10 mouse cellular contexts compared by ENCODE assay signal in genomic region chr10:115817056-115817724, GRCm38 (mm10). TPM values are rescaled to one million over a fixed set of nuclear protein-coding genes. Genes with fewer than 3 reads are reported as not detected.
DNase-seq lines count a peak whose midpoint lies in the region; ATAC-seq lines count a peak whose summit lies in the region.
"Had no signal": no experiment of that assay in that cellular context is flagged by ENCODE, and none has a peak within 500 bp of the region (broad histone marks: within the 10 kb centered on the region; RNA-seq: fewer than 3 reads in every experiment).

No protein-coding gene starts in this region.

- 38% methylated on average over 13 of the region's 13 CpGs for WGBS in heart, embryonic 13.5 days
- 33% methylated on average over 13 of the region's 13 CpGs for WGBS in kidney, embryonic 14.5 days
- WGBS in lung, embryonic 15.5 days = 18% methylated on average over 13 of the region's 13 CpGs
- 13% methylated on average over 13 of the region's 13 CpGs for WGBS in stomach, embryonic 15.5 days
- WGBS in forebrain, embryonic 10.5 days = 77% methylated on average over 13 of the region's 13 CpGs

- no peak overlapping the region for H3K9ac ChIP-seq in heart, embryonic 13.5 days
- no peak overlapping the region for H3K9ac ChIP-seq in kidney, embryonic 14.5 days (ENCODE audit: low read depth, low read length)
- H3K9ac ChIP-seq in lung, embryonic 15.5 days = peak overlapping the region; percentile 7; the same call in 1 of the 2 replicates
- H3K9ac ChIP-seq in stomach, embryonic 15.5 days = no peak overlapping the region
- H3K9ac ChIP-seq: hindbrain, embryonic 15.5 days had no signal

- ATAC-seq in heart, embryonic 13.5 days (ENCODE audit: extremely low read depth, insufficient number of reproducible peaks, low FRiP score, low TSS enrichment) = no peak; the same call in 1 of the 2 replicates
- ATAC-seq in kidney, embryonic 14.5 days (ENCODE audit: low FRiP score, low TSS enrichment) = peak; percentile 76; the same call in 1 of the 2 replicates
- ATAC-seq in lung, embryonic 15.5 days (ENCODE audit: borderline replicate concordance, extremely low read depth, low FRiP score, low TSS enrichment) = peak; percentile 93
- peak; percentile 99 for ATAC-seq in stomach, embryonic 15.5 days (ENCODE audit: insufficient read depth, low FRiP score, low read depth)

- H3K9me3 ChIP-seq in heart, embryonic 13.5 days = no peaks in the 10 kb centered on the region
- H3K9me3 ChIP-seq in kidney, embryonic 14.5 days (ENCODE audit: control insufficient read depth, low read length) = no peaks in the 10 kb centered on the region
- H3K9me3 ChIP-seq in lung, embryonic 15.5 days = no peaks in the 10 kb centered on the region
- no peaks in the 10 kb centered on the region for H3K9me3 ChIP-seq in stomach, embryonic 15.5 days
- H3K9me3 ChIP-seq in forebrain, embryonic 10.5 days = no peaks in the 10 kb centered on the region
- H3K9me3 ChIP-seq: hindbrain, embryonic 15.5 days had no signal

- H3K4me3 ChIP-seq in heart, embryonic 13.5 days = peak overlapping the region; percentile 21; the same call in 1 of the 2 replicates
- no peak overlapping the region; the same call in 1 of the 2 replicates for H3K4me3 ChIP-seq in kidney, embryonic 14.5 days (ENCODE audit: low read length)
- H3K4me3 ChIP-seq in lung, embryonic 15.5 days = peak overlapping the region; percentile 30
- H3K4me3 ChIP-seq in stomach, embryonic 15.5 days (replicated peaks) = peak overlapping the region; percentile 31
- no peak overlapping the region for H3K4me3 ChIP-seq in forebrain, embryonic 10.5 days
- H3K4me3 ChIP-seq: hindbrain, embryonic 15.5 days had no signal

- no peaks in the 10 kb centered on the region for H3K36me3 ChIP-seq in heart, embryonic 13.5 days
- H3K36me3 ChIP-seq in kidney, embryonic 14.5 days (ENCODE audit: control insufficient read depth, insufficient read depth, low read length) = no peaks in the 10 kb centered on the region
- H3K36me3 ChIP-seq in lung, embryonic 15.5 days = no peaks in the 10 kb centered on the region
- H3K36me3 ChIP-seq in stomach, embryonic 15.5 days = no peaks in the 10 kb centered on the region
- no peaks in the 10 kb centered on the region for H3K36me3 ChIP-seq in forebrain, embryonic 10.5 days (replicated peaks)
- H3K36me3 ChIP-seq: hindbrain, embryonic 15.5 days had no signal

- no peak for DNase-seq in heart, adult 11 months
- DNase-seq in embryo, embryonic 10.5 days (ENCODE audit: low spot score) = no peak
- DNase-seq in right cerebral cortex, adult 2 months (ENCODE audit: low spot score in 2 of 2) = no peak
- no peak for DNase-seq in forebrain, embryonic 10.5 days (ENCODE audit: extremely low spot score, low spot score)
- DNase-seq: thymus, postnatal 4 days had no signal

- H3K4me2 ChIP-seq in heart, embryonic 13.5 days = peak overlapping the region; percentile 36
- H3K4me2 ChIP-seq in kidney, embryonic 14.5 days (replicated peaks; ENCODE audit: low read depth, low read length) = no peak overlapping the region
- peak overlapping the region; percentile 41 for H3K4me2 ChIP-seq in lung, embryonic 15.5 days
- H3K4me2 ChIP-seq in stomach, embryonic 15.5 days = peak overlapping the region; percentile 33
- H3K4me2 ChIP-seq: hindbrain, embryonic 15.5 days had no signal

- H3K4me1 ChIP-seq in heart, embryonic 13.5 days = peaks cover 7% of the 10 kb centered on the region; the same call in 1 of the 2 replicates
- H3K4me1 ChIP-seq in kidney, embryonic 14.5 days (ENCODE audit: control insufficient read depth, insufficient read depth, low read length) = peaks cover 3% of the 10 kb centered on the region; the same call in 1 of the 2 replicates
- peaks cover 12% of the 10 kb centered on the region; the same call in 1 of the 2 replicates for H3K4me1 ChIP-seq in lung, embryonic 15.5 days
- H3K4me1 ChIP-seq in stomach, embryonic 15.5 days = no peaks in the 10 kb centered on the region
- peaks cover 3% of the 10 kb centered on the region; the same call in 1 of the 2 replicates for H3K4me1 ChIP-seq in forebrain, embryonic 10.5 days
- H3K4me1 ChIP-seq: hindbrain, embryonic 15.5 days had no signal

- no peaks in the 10 kb centered on the region for H3K27me3 ChIP-seq in heart, embryonic 13.5 days (replicated peaks)
- no peaks in the 10 kb centered on the region for H3K27me3 ChIP-seq in kidney, embryonic 14.5 days (ENCODE audit: control insufficient read depth, insufficient read depth, low read length)
- H3K27me3 ChIP-seq in lung, embryonic 15.5 days = no peaks in the 10 kb centered on the region
- H3K27me3 ChIP-seq in stomach, embryonic 15.5 days (replicated peaks) = no peaks in the 10 kb centered on the region
- no peaks in the 10 kb centered on the region for H3K27me3 ChIP-seq in forebrain, embryonic 10.5 days (ENCODE audit: poor library complexity, severe bottlenecking)
- H3K27me3 ChIP-seq: hindbrain, embryonic 15.5 days had no signal

- H3K27ac ChIP-seq in heart, embryonic 13.5 days (replicated peaks) = no peak overlapping the region
- H3K27ac ChIP-seq in kidney, embryonic 14.5 days (ENCODE audit: low read depth, low read length) = no peak overlapping the region
- peak overlapping the region; percentile 81 for H3K27ac ChIP-seq in lung, embryonic 15.5 days
- peak overlapping the region; percentile 80 for H3K27ac ChIP-seq in stomach, embryonic 15.5 days
- H3K27ac ChIP-seq in forebrain, embryonic 10.5 days = no peak overlapping the region
- H3K27ac ChIP-seq: hindbrain, embryonic 15.5 days had no signal

RNA-seq across cellular contexts. Expression of gene Tspan8, which starts 0.6 kb away (rescaled TPM):
- 1.9 and 3.9 TPM in 2 replicates for polyA plus RNA-seq in heart, embryonic 13.5 days (2015; fragmentation: Nextera tagmentation; extraction: Ambion mirVana)
- polyA plus RNA-seq in kidney, embryonic 14.5 days (2014; fragmentation: Nextera tagmentation; extraction: Ambion mirVana) = 26.9 and 31.3 TPM in 2 replicates
- 81.0 and 85.8 TPM in 2 replicates for polyA plus RNA-seq in lung, embryonic 15.5 days (2015; fragmentation: Nextera tagmentation; extraction: Ambion mirVana)
- 126 and 128 TPM in 2 replicates for polyA plus RNA-seq in stomach, embryonic 15.5 days (2015; fragmentation: Nextera tagmentation; extraction: Ambion mirVana)
- 0.17 and 0.36 TPM in 2 replicates for polyA plus RNA-seq in forebrain, embryonic 10.5 days (2016; fragmentation: Nextera tagmentation; extraction: Ambion mirVana)

Comparison
In these comparisons a context has a peak if more than half of its experiments do, and no peak if none do; other contexts are left out.
1. H3K27ac ChIP-seq: peak in lung, embryonic 15.5 days (single experiment) and stomach, embryonic 15.5 days (single experiment); none in heart, embryonic 13.5 days (single experiment), kidney, embryonic 14.5 days (single experiment) and forebrain, embryonic 10.5 days (single experiment).
2. H3K4me3 ChIP-seq: peak in heart, embryonic 13.5 days (single experiment), lung, embryonic 15.5 days (single experiment) and stomach, embryonic 15.5 days (single experiment); none in kidney, embryonic 14.5 days (single experiment) and forebrain, embryonic 10.5 days (single experiment).